ENCODE assay signal across 14 mouse cellular contexts in genomic region chr14:30326226-30326625, GRCm38 (mm10).
DNase-seq lines count a peak whose midpoint lies in the region; ATAC-seq and TF ChIP-seq lines count a peak whose summit lies in the region.
"Had no signal": no experiment of that assay in that cellular context is flagged by ENCODE, and none has a peak within 500 bp of the region (broad histone marks: within the 10 kb centered on the region; RNA-seq: fewer than 3 reads in every experiment).

No protein-coding gene starts in this region.

- 50% methylated on average over 4 of the region's 4 CpGs for WGBS in heart, embryonic 12.5 days
- 48% methylated on average over 4 of the region's 4 CpGs for WGBS in heart, adult 2 months
- 50% methylated on average over 4 of the region's 4 CpGs for WGBS in lung, embryonic 14.5 days
- WGBS in stomach, embryonic 15.5 days: 51% methylated on average over 4 of the region's 4 CpGs

- intact Hi-C loops in heart, adult 2 months (cut with DNase I): no loop called here
- intact Hi-C loops in heart, postnatal 10 days (cut with DNase I): no loop called here

- no peaks in the 10 kb centered on the region for H3K79me2 ChIP-seq in heart, adult 2 months (replicated peaks; ENCODE audit: control insufficient read depth, insufficient read depth, low read length)

- no peak overlapping the region for H3K9ac ChIP-seq in heart, embryonic 12.5 days
- no peak overlapping the region for H3K9ac ChIP-seq in heart, adult 2 months (ENCODE audit: low read depth, low read length)
- no peak overlapping the region for H3K9ac ChIP-seq in lung, embryonic 14.5 days
- H3K9ac ChIP-seq in stomach, embryonic 15.5 days: no peak overlapping the region
- H3K9ac ChIP-seq: liver, embryonic 12.5 days; neural tube, embryonic 12.5 days had no signal

- H3K4me1 ChIP-seq in heart, embryonic 12.5 days (replicated peaks): peaks cover 34% of the 10 kb centered on the region
- peaks cover 2% of the 10 kb centered on the region for H3K4me1 ChIP-seq in heart, adult 2 months (ENCODE audit: control insufficient read depth, insufficient read depth, low read length)
- peaks cover 6% of the 10 kb centered on the region; the same call in 1 of the 2 replicates for H3K4me1 ChIP-seq in lung, embryonic 14.5 days (ENCODE audit: insufficient read depth)
- H3K4me1 ChIP-seq in stomach, embryonic 15.5 days: peaks cover 15% of the 10 kb centered on the region
- H3K4me1 ChIP-seq: liver, embryonic 12.5 days; megakaryocyte, embryonic 14.5 days; neural tube, embryonic 12.5 days had no signal

- no peaks in the 10 kb centered on the region for H3K36me3 ChIP-seq in heart, embryonic 12.5 days
- no peaks in the 10 kb centered on the region for H3K36me3 ChIP-seq in heart, adult 2 months (ENCODE audit: control insufficient read depth, insufficient read depth, low read length)
- H3K36me3 ChIP-seq in lung, embryonic 14.5 days (ENCODE audit: insufficient read depth): no peaks in the 10 kb centered on the region
- no peaks in the 10 kb centered on the region for H3K36me3 ChIP-seq in stomach, embryonic 15.5 days
- H3K36me3 ChIP-seq: forebrain, embryonic 10.5 days; liver, embryonic 12.5 days; neural tube, embryonic 12.5 days had no signal

- H3K27ac ChIP-seq in heart, embryonic 12.5 days (ENCODE audit: poor library complexity, severe bottlenecking): peak overlapping the region; percentile 46
- no peak overlapping the region for H3K27ac ChIP-seq in heart, adult 2 months
- no peak overlapping the region for H3K27ac ChIP-seq in lung, embryonic 14.5 days (ENCODE audit: low read depth)
- peak overlapping the region; percentile 62; the same call in 1 of the 2 replicates for H3K27ac ChIP-seq in stomach, embryonic 15.5 days
- H3K27ac ChIP-seq: liver, embryonic 12.5 days; neural tube, embryonic 12.5 days had no signal

- no peaks in the 10 kb centered on the region for H3K9me3 ChIP-seq in heart, embryonic 12.5 days (replicated peaks)
- H3K9me3 ChIP-seq in lung, embryonic 14.5 days (ENCODE audit: low read depth, low read length): no peaks in the 10 kb centered on the region
- no peaks in the 10 kb centered on the region for H3K9me3 ChIP-seq in stomach, embryonic 15.5 days
- H3K9me3 ChIP-seq: forebrain, embryonic 10.5 days; liver, embryonic 12.5 days; megakaryocyte, embryonic 14.5 days; neural tube, embryonic 12.5 days had no signal

- no peak overlapping the region for H3K4me3 ChIP-seq in heart, embryonic 12.5 days
- no peak overlapping the region for H3K4me3 ChIP-seq in heart, adult 2 months
- no peak overlapping the region for H3K4me3 ChIP-seq in lung, embryonic 14.5 days (ENCODE audit: low read depth, low read length)
- no peak overlapping the region for H3K4me3 ChIP-seq in stomach, embryonic 15.5 days (replicated peaks)
- H3K4me3 ChIP-seq: forebrain, embryonic 10.5 days; liver, embryonic 12.5 days; megakaryocyte, embryonic 14.5 days; neural tube, embryonic 12.5 days had no signal

- no peak overlapping the region for H3K4me2 ChIP-seq in heart, embryonic 12.5 days
- H3K4me2 ChIP-seq in lung, embryonic 14.5 days: no peak overlapping the region
- H3K4me2 ChIP-seq in stomach, embryonic 15.5 days: no peak overlapping the region
- H3K4me2 ChIP-seq: liver, embryonic 12.5 days; neural tube, embryonic 12.5 days had no signal

- TF ChIP-seq EP300 in heart, adult 2 months (IDR thresholded peaks at IDR 0.05; ENCODE audit: insufficient read depth, low read depth, low read length): no peak

- TF ChIP-seq CTCF in heart, adult 2 months (IDR thresholded peaks at IDR 0.05): no peak
- TF ChIP-seq CTCF in lung, embryonic 14.5 days (IDR thresholded peaks at IDR 0.05; ENCODE audit: low read depth): no peak

- H3K27me3 ChIP-seq in heart, embryonic 12.5 days (replicated peaks): no peaks in the 10 kb centered on the region
- no peaks in the 10 kb centered on the region for H3K27me3 ChIP-seq in heart, adult 2 months (ENCODE audit: control insufficient read depth, insufficient read depth, low read length)
- no peaks in the 10 kb centered on the region for H3K27me3 ChIP-seq in lung, embryonic 14.5 days (ENCODE audit: insufficient read depth, low read length)
- H3K27me3 ChIP-seq in stomach, embryonic 15.5 days (replicated peaks): no peaks in the 10 kb centered on the region
- H3K27me3 ChIP-seq: liver, embryonic 12.5 days; neural tube, embryonic 12.5 days had no signal

- no peak for TF ChIP-seq POLR2A in heart, adult 2 months (IDR thresholded peaks at IDR 0.05; ENCODE audit: insufficient read depth, low read depth, low read length)

- ATAC-seq in heart, embryonic 12.5 days (ENCODE audit: insufficient number of reproducible peaks, low FRiP score): 0 out of 2 replicates have a peak, but pooled peaks have one; percentile 42
- ATAC-seq in lung, embryonic 14.5 days (ENCODE audit: insufficient read depth): no peak
- ATAC-seq in stomach, embryonic 15.5 days (ENCODE audit: insufficient read depth, low FRiP score, low read depth): no peak
- ATAC-seq: liver, embryonic 12.5 days had no signal

- DNase-seq in heart, adult 2 months: no peak
- DNase-seq in lung, embryonic 14.5 days: peak; percentile 72
- no peak for DNase-seq in lung, adult 18-20 months
- peak; percentile 37 for DNase-seq in heart, postnatal 10 days
- no peak for DNase-seq in adipocyte (ENCODE audit: low spot score)
- DNase-seq in adrenal gland, adult 8-10 months: no peak
- DNase-seq: adrenal gland, postnatal 14 days; cerebellum, adult 9-11 months had no signal

Comparison
In these comparisons a context has a peak if more than half of its experiments do, and no peak if none do; other contexts are left out.
1. H3K27ac ChIP-seq: peak in heart, embryonic 12.5 days (single experiment) and stomach, embryonic 15.5 days (single experiment); none in heart, adult 2 months (single experiment) and lung, embryonic 14.5 days (single experiment).
2. DNase-seq: peak in lung, embryonic 14.5 days (single experiment) and heart, postnatal 10 days (2 of 2); none in heart, adult 2 months (0 of 2), lung, adult 18-20 months (0 of 2), adipocyte (single experiment) and adrenal gland, adult 8-10 months (single experiment).